Mouse (Mus musculus) heart, embryonic 11.5 days (tissue): ENCODE measurements around the gene Haghl. TPM values are rescaled to one million over a fixed set of nuclear protein-coding genes. Genes with fewer than 3 reads are reported as not detected.

Source experiments
- ATAC-seq: fragments of 200-750 bp; cut with Nextera tagmentation; replicated peaks from 2 replicates; pipeline ENCODE4 v1.8.0; 2017; ENCODE audit warnings: moderate library complexity; ENCODE audit not compliant: insufficient number of reproducible peaks, low FRiP score, low TSS enrichment
- H3K27ac ChIP-seq: fragments of 300-500 bp; sonication (generic); 2 replicates; pipeline ENCODE4 v1.5.1; 2014; ENCODE audit warnings: mild to moderate bottlenecking, low read depth, low read length
- H3K27me3 ChIP-seq: fragments of 300-500 bp; sonication (generic); 2 replicates; pipeline ENCODE4 v1.6.1; 2014; ENCODE audit warnings: mild to moderate bottlenecking, low read length, mixed read lengths; ENCODE audit not compliant: control insufficient read depth, insufficient read depth
- H3K36me3 ChIP-seq: fragments of 300-500 bp; sonication (generic); 2 replicates; pipeline ENCODE4 v1.6.1; 2014; ENCODE audit warnings: mild to moderate bottlenecking, low read length, moderate library complexity, mixed read lengths; ENCODE audit not compliant: control insufficient read depth, insufficient read depth
- H3K4me1 ChIP-seq: fragments of 300-500 bp; sonication (generic); 2 replicates; pipeline ENCODE4 v1.6.1; 2014; ENCODE audit warnings: low read length; ENCODE audit not compliant: control insufficient read depth, insufficient read depth
- H3K4me2 ChIP-seq: fragments of 300-500 bp; sonication (generic); 2 replicates; pipeline ENCODE4 v1.6.1; 2014; ENCODE audit warnings: mild to moderate bottlenecking, moderate library complexity
- H3K4me3 ChIP-seq: fragments of 300-500 bp; sonication (generic); 2 replicates; pipeline ENCODE4 v1.5.1; 2014; ENCODE audit warnings: low read depth, low read length
- H3K9ac ChIP-seq: fragments of 300-500 bp; sonication (generic); 2 replicates; pipeline ENCODE4 v1.6.1; 2014; ENCODE audit warnings: mild to moderate bottlenecking, low read depth, low read length, moderate library complexity
- H3K9me3 ChIP-seq: fragments of 300-500 bp; sonication (generic); replicated peaks from 2 replicates; pipeline ENCODE4 v1.6.1; 2016; ENCODE audit warnings: low read length; ENCODE audit not compliant: control insufficient read depth
- WGBS: fragments of 180-500 bp; shearing (Covaris S2); extraction: QIAGEN DNeasy Blood & Tissue Kit; methylation state at CpG from one replicate; pipeline ENCODE4 v1.1.7; 2014; ENCODE audit not compliant: insufficient replicate concordance; 5-methylcytosine and 5-hydroxymethylcytosine counted together
- polyA plus RNA-seq: library from polyadenylated mRNA; unstranded; fragments of >200 nt; fragmentation: Nextera tagmentation; extraction: Ambion mirVana; gene quantifications from 2 replicates; pipeline ENCODE4 v1.2.1, GENCODE M21; 2014

The Haghl gene
- polyA plus RNA-seq, 1 experiment from 2014 or later: 52.3 TPM

GRCm38 (mm10) chr17:25795609-25796092, 10.2 kb upstream of the Haghl start, which contains the start of gene AC134908.4:
Gene AC134908.4 (minus strand): TSS chr17:25795659.
- no peak within 1 kb of the TSS for H3K27ac ChIP-seq
- whole genome bisulfite sequencing: 12% methylated on average over 6 of the region's 6 CpGs
- H3K27me3 ChIP-seq: no peaks in the 10 kb centered on the region
- H3K4me3 ChIP-seq: peak within 1 kb of the TSS; percentile 55
- peak within 1 kb of the TSS; percentile 99 for H3K4me2 ChIP-seq
- no peak for ATAC-seq
- H3K9me3 ChIP-seq: no peaks in the 10 kb centered on the region
- no peaks in the 10 kb centered on the region for H3K36me3 ChIP-seq
- H3K4me1 ChIP-seq: peaks cover 32% of the 10 kb centered on the region
- peak within 1 kb of the TSS; percentile 68 for H3K9ac ChIP-seq

DNA sequence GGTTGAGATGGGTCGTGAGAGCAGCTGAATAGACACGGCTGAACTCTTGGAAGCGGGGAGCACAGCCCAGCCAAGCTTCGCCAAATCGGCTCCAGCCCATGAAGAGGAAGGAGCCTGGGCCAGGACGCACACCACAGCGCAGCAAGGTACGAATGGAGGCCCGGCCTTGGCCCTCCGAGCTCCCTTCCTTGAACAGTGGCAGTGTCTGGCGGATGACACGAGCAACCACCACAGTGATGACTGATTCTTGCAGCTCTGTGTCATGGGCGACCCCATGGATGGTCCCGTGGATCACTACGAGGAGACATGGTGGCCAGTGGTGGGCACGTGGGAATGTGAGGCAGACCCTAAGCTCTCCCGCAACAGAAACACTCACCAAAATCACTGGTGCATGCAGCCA, 9.5 kb upstream of the Haghl start:
- no peak overlapping the region for H3K27ac ChIP-seq
- H3K27me3 ChIP-seq: no peaks in the 10 kb centered on the region
- peak overlapping the region; percentile 99 for H3K4me2 ChIP-seq
- H3K4me1 ChIP-seq: peaks cover 34% of the 10 kb centered on the region
- no peak for ATAC-seq
- H3K36me3 ChIP-seq: no peaks in the 10 kb centered on the region
- 82% methylated on average over 17 of the region's 17 CpGs for WGBS
- no peak overlapping the region for H3K9ac ChIP-seq
- no peaks in the 10 kb centered on the region for H3K9me3 ChIP-seq
- H3K4me3 ChIP-seq: peak overlapping the region; percentile 55

GRCm38 (mm10) chr17:25794197-25794596, 8.7 kb upstream of the Haghl start:
- Histone ChIP-seq H3K27ac (no peak overlapping the region), H3K9me3 (no peaks in the 10 kb centered on the region), H3K27me3 (no peaks in the 10 kb centered on the region), H3K4me2 (no peak overlapping the region), H3K36me3 (peaks cover 6% of the 10 kb centered on the region; the same call in 1 of the 2 replicates), H3K9ac (no peak overlapping the region), H3K4me1 (peaks cover 34% of the 10 kb centered on the region), H3K4me3 (no peak overlapping the region)
- ATAC-seq: no peak
- WGBS: 75% methylated on average over 13 of the region's 13 CpGs

GRCm38 (mm10) chr17:25792615-25793014, 7.1 kb upstream of the Haghl start, which contains the start of gene Fam173a:
Gene Fam173a (minus strand): TSS chr17:25792901.
- peak; percentile 67 for ATAC-seq
- H3K4me1 ChIP-seq: peaks cover 34% of the 10 kb centered on the region
- 1% methylated on average over 14 of the region's 14 CpGs for WGBS
- peak within 1 kb of the TSS; percentile 90 for H3K27ac ChIP-seq
- peak within 1 kb of the TSS; percentile 80 for H3K9ac ChIP-seq
- H3K36me3 ChIP-seq: peaks cover 9% of the 10 kb centered on the region
- peak within 1 kb of the TSS; percentile 80 for H3K4me2 ChIP-seq
- peak within 1 kb of the TSS; percentile 71 for H3K4me3 ChIP-seq
- no peaks in the 10 kb centered on the region for H3K27me3 ChIP-seq
- H3K9me3 ChIP-seq: no peaks in the 10 kb centered on the region

- Histone ChIP-seq H3K36me3 (peaks cover 11% of the 10 kb centered on the region), H3K4me2 (peak overlapping the region; percentile 80), H3K27ac (peak overlapping the region; percentile 90), H3K4me3 (peak overlapping the region; percentile 71), H3K9ac (peak overlapping the region; percentile 80), H3K9me3 (no peaks in the 10 kb centered on the region), H3K27me3 (no peaks in the 10 kb centered on the region), H3K4me1 (peaks cover 34% of the 10 kb centered on the region)
- under 1% methylated on average over 45 of the region's 45 CpGs for WGBS
- ATAC-seq: peak; percentile 45
Observed at GRCm38 (mm10) chr17:25791843-25792527, 6.5 kb upstream of the Haghl start.

DNA sequence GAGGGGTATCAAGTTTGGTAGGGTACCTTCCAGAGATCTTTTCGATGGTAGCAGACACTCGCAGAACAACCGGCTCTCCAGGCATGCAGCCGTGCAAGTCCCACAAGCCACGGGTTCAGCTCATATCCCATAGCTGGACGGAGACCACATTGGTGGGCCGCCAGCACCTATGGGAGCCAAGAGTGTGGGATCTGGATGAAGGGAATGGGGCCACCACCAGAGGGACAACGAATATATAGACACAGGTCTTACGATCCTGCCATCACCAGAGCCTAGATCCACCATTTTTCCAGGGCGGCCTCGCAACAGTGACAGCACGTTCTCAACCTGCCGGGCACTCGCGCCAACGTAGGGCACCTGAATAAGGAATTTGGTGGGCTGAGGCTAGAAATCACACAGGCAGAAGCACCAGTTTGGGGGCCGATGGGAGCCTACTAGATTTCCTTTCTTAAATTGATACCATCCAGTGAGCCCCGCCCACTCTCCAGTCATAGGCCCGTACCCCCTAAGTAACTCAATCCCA, 5.9 kb upstream of the Haghl start:
- H3K4me1 ChIP-seq: peaks cover 34% of the 10 kb centered on the region
- H3K27ac ChIP-seq: no peak overlapping the region
- H3K9ac ChIP-seq: peak overlapping the region; percentile 80
- 28% methylated on average over 19 of the region's 19 CpGs for WGBS
- ATAC-seq: no peak
- H3K4me2 ChIP-seq: peak overlapping the region; percentile 80
- H3K9me3 ChIP-seq: no peaks in the 10 kb centered on the region
- H3K36me3 ChIP-seq: peaks cover 11% of the 10 kb centered on the region
- H3K27me3 ChIP-seq: no peaks in the 10 kb centered on the region
- H3K4me3 ChIP-seq: peak overlapping the region; percentile 71

GRCm38 (mm10) chr17:25786781-25787504, 1.5 kb upstream of the Haghl start:
- Histone ChIP-seq H3K4me2 (no peak overlapping the region), H3K27ac (no peak overlapping the region), H3K27me3 (no peaks in the 10 kb centered on the region), H3K9ac (no peak overlapping the region), H3K4me1 (peaks cover 22% of the 10 kb centered on the region), H3K4me3 (no peak overlapping the region), H3K36me3 (peaks cover 20% of the 10 kb centered on the region), H3K9me3 (no peaks in the 10 kb centered on the region)
- WGBS: 88% methylated on average over 9 of the region's 9 CpGs
- no peak for ATAC-seq

DNA sequence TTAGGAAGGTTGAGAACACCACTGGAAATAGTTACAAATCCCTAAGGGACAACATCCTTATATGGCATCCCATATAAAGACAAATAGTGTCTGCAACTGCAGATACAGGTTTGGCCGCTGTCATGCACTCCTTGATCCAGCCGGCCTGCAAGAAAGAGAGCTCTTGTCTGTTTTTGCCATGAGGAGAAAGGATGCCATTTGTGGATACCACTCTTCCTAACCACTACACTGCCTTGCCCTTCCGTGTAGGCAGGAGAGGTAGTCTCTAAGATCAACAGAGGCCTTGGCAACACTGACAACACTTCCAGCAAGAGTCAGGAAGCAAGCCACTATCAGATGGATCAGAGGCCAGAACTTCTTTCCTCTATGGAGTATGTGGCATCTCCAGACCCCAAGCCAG, 807 bp upstream of the Haghl start, which contains the start of gene Ccdc78:
Gene Ccdc78, plus strand, starts transcription at position 301 of the 400 bp plus-strand sequence.
- H3K27ac ChIP-seq: peak within 1 kb of the TSS; percentile 81
- H3K9ac ChIP-seq: peak within 1 kb of the TSS; percentile 80
- H3K27me3 ChIP-seq: no peaks in the 10 kb centered on the region
- H3K4me1 ChIP-seq: peaks cover 20% of the 10 kb centered on the region
- no peak for ATAC-seq
- peak within 1 kb of the TSS; percentile 78 for H3K4me2 ChIP-seq
- 73% methylated on average over 3 of the region's 3 CpGs for WGBS
- peaks cover 27% of the 10 kb centered on the region for H3K36me3 ChIP-seq
- H3K9me3 ChIP-seq: no peaks in the 10 kb centered on the region
- peak within 1 kb of the TSS; percentile 69 for H3K4me3 ChIP-seq
